Mouse (Mus musculus): Measurements from ENCODE around the gene Spint2. TPM values are rescaled to one million over a fixed set of nuclear protein-coding genes. Genes with fewer than 3 reads are reported as not detected.

Gene Spint2
- polyA plus RNA-seq, 1 experiment from 2014 or later, result 18.3 TPM

GRCm38 (mm10) chr7:29305263-29305988, 23.7 kb upstream of the Spint2 start:
- Histone ChIP-seq H3K9me3 (ENCODE audit: control insufficient read depth, low read length) (no peaks in the 10 kb centered on the region), H3K9ac (ENCODE audit: low read length) (peak overlapping the region; percentile 75), H3K4me1 (ENCODE audit: control insufficient read depth, insufficient read depth, low read length) (peaks cover 51% of the 10 kb centered on the region), H3K27me3 (ENCODE audit: control insufficient read depth, insufficient read depth, low read length) (peaks cover 3% of the 10 kb centered on the region), H3K27ac (ENCODE audit: low read depth, low read length) (peak overlapping the region; percentile 72), H3K36me3 (ENCODE audit: control insufficient read depth, insufficient read depth, low read length) (no peaks in the 10 kb centered on the region), H3K4me2 (peak overlapping the region; percentile 73), H3K4me3 (ENCODE audit: low read depth, low read length) (peak overlapping the region; percentile 61)
- WGBS, result 7% methylated on average over 9 of the region's 9 CpGs
- no peak; the same call in 1 of the 2 replicates for ATAC-seq (ENCODE audit: low FRiP score)
- peak; percentile 91 for DNase-seq (ENCODE audit: low spot score, missing footprints)

DNA sequence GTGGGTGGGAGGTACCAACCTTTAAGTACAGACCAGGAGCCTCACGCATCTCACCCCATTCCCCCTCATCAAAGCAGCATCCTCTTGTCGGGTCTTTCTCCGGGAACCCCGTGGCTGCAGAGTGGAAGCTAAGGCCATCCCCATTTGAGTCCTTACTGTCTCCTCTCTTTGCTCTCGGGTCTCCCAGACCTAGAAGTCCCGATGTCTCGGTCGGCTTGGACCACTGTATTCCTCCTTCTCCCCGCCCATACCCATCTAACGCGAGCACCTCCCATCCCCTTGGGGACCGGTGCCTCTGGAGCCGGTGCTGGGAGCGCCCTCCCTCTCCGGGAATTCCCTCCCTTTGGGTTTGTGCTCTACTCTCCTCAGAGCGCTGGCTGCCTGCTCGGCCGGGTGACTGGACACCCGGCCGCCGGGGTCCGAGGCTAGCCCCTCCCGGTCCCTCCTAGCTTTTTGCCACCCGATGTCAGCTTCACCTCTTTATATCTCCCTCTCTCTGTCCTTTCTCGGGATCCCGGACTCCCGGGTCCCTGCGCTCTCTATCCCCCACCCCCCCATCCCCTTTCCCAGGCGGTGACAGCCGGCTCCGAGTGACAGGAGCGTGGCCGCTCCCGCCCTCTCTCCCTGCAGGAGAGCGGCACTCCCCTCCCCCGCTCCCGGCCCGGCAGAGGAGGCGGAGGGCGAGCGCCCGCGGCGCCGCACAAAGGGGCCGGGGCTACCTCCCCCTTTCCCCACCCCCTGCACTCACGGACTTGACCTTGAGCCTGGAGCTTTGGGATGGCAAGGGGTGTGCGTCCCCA, 23.0 kb upstream of the Spint2 start:
- WGBS, result under 1% methylated on average over 46 of the region's 48 CpGs
- ATAC-seq (ENCODE audit: low FRiP score), result peak; percentile 41
- H3K4me1 ChIP-seq (ENCODE audit: control insufficient read depth, insufficient read depth, low read length), result peaks cover 47% of the 10 kb centered on the region

GRCm38 (mm10) chr7:29303738-29304462, 22.2 kb upstream of the Spint2 start, which contains the start of gene Dpf1:
Dpf1 (plus strand) TSS chr7:29303951.
- DNase-seq (ENCODE audit: low spot score, missing footprints), result peak; percentile 98
- peak within 1 kb of the TSS; percentile 73 for H3K4me2 ChIP-seq
- H3K9ac ChIP-seq (ENCODE audit: low read length), result peak within 1 kb of the TSS; percentile 75
- peak within 1 kb of the TSS; percentile 72 for H3K27ac ChIP-seq (ENCODE audit: low read depth, low read length)
- no peaks in the 10 kb centered on the region for H3K27me3 ChIP-seq (ENCODE audit: control insufficient read depth, insufficient read depth, low read length)
- peak; percentile 81 for ATAC-seq (ENCODE audit: low FRiP score)
- no peaks in the 10 kb centered on the region for H3K36me3 ChIP-seq (ENCODE audit: control insufficient read depth, insufficient read depth, low read length)
- H3K4me1 ChIP-seq (ENCODE audit: control insufficient read depth, insufficient read depth, low read length), result peaks cover 40% of the 10 kb centered on the region
- H3K9me3 ChIP-seq (ENCODE audit: control insufficient read depth, low read length), result no peaks in the 10 kb centered on the region
- WGBS, result under 1% methylated on average over 67 of the region's 67 CpGs
- H3K4me3 ChIP-seq (ENCODE audit: low read depth, low read length), result peak within 1 kb of the TSS; percentile 61

More for the DNA sequence above, 23.0 kb upstream of the Spint2 start:
- peak; percentile 96 for DNase-seq (ENCODE audit: low spot score, missing footprints)
- no peaks in the 10 kb centered on the region for H3K9me3 ChIP-seq (ENCODE audit: control insufficient read depth, low read length)
- H3K9ac ChIP-seq (ENCODE audit: low read length), result peak overlapping the region; percentile 75
- peak overlapping the region; percentile 61 for H3K4me3 ChIP-seq (ENCODE audit: low read depth, low read length)
- H3K27me3 ChIP-seq (ENCODE audit: control insufficient read depth, insufficient read depth, low read length), result peaks cover 2% of the 10 kb centered on the region
- H3K4me2 ChIP-seq, result peak overlapping the region; percentile 73
- peak overlapping the region; percentile 72 for H3K27ac ChIP-seq (ENCODE audit: low read depth, low read length)
- H3K36me3 ChIP-seq (ENCODE audit: control insufficient read depth, insufficient read depth, low read length), result no peaks in the 10 kb centered on the region

DNA sequence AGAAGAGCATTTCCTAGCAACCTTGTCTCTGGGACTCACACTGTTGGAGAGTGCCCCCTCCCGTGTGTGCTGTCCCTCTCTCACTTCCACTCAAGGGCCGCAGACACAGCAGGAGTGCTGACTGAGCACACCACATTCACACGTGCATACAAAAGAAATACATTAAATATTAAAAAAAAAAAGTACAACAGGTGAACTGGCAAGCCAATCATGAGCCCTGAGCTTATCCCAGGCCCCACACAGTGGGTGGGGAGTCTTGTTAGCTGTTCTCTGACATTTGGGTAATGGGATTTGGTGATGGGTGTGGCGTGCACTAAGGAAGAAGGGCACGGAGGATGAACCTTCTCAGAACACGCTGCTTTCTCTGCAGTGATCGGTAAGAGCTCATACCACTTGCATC, 20.9 kb upstream of the Spint2 start:
- no peak for DNase-seq (ENCODE audit: low spot score, missing footprints)
- no peaks in the 10 kb centered on the region for H3K27me3 ChIP-seq (ENCODE audit: control insufficient read depth, insufficient read depth, low read length)
- H3K36me3 ChIP-seq (ENCODE audit: control insufficient read depth, insufficient read depth, low read length), result no peaks in the 10 kb centered on the region
- 60% methylated on average over 7 of the region's 7 CpGs for WGBS
- H3K4me1 ChIP-seq (ENCODE audit: control insufficient read depth, insufficient read depth, low read length), result peaks cover 30% of the 10 kb centered on the region
- no peak overlapping the region for H3K4me3 ChIP-seq (ENCODE audit: low read depth, low read length)
- H3K9me3 ChIP-seq (ENCODE audit: control insufficient read depth, low read length), result no peaks in the 10 kb centered on the region
- no peak overlapping the region for H3K4me2 ChIP-seq
- no peak overlapping the region for H3K9ac ChIP-seq (ENCODE audit: low read length)
- no peak for ATAC-seq (ENCODE audit: low FRiP score)
- no peak overlapping the region for H3K27ac ChIP-seq (ENCODE audit: low read depth, low read length)

DNA sequence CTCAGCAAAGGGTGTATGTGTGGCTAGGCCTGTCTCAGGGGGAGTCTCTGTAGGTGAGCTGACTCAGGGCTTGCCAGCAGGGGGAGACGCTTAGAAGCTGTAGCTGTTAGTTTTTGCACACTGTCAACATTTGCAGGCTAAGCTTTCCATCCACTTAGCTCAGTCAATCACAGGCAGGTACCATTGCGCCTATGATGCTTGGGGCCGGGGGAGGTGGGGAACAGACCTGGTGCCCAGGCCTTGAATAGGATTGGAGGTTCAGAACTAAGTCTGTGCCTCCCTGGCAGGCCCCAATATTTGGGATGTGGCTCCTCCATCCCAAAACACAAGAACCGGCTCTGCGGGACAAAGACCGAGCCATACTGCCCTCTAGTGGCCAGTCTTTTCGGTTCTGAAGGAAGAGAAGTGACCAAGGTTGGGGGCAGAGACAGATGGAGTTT, 19.4 kb upstream of the Spint2 start:
- H3K4me1 ChIP-seq (ENCODE audit: control insufficient read depth, insufficient read depth, low read length), result peaks cover 18% of the 10 kb centered on the region
- 0 out of 2 replicates have a peak overlapping the region, but pooled peaks have one; percentile 24 for H3K9ac ChIP-seq (ENCODE audit: low read length)
- no peaks in the 10 kb centered on the region for H3K36me3 ChIP-seq (ENCODE audit: control insufficient read depth, insufficient read depth, low read length)
- H3K27me3 ChIP-seq (ENCODE audit: control insufficient read depth, insufficient read depth, low read length), result no peaks in the 10 kb centered on the region
- no peaks in the 10 kb centered on the region for H3K9me3 ChIP-seq (ENCODE audit: control insufficient read depth, low read length)
- ATAC-seq (ENCODE audit: low FRiP score) (no peak), DNase-seq (ENCODE audit: low spot score, missing footprints) (peak; percentile 98)
- H3K4me3 ChIP-seq (ENCODE audit: low read depth, low read length), result no peak overlapping the region
- H3K4me2 ChIP-seq, result no peak overlapping the region
- H3K27ac ChIP-seq (ENCODE audit: low read depth, low read length), result no peak overlapping the region
- under 1% methylated on average over 7 of the region's 7 CpGs for WGBS

DNA sequence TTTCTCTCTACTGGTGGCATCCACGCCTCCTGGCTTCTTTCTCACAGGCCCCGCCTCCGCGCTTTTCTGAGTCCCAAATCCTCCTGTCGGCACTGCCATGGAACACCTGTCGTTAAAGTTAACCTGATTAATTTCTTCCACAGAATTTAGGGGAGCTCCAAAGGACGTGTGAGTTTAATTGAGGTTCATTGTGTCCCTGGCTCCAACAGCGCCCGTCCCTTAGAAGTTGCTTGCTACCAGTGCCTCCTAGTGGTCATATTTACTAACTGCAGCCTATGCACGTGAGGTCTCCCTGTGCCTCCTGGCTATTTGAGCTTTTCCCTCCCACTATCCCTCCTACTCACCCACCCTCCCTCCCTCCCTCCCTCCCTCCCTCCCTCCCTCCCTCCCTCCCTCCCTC, 15.3 kb upstream of the Spint2 start:
- H3K9ac ChIP-seq (ENCODE audit: low read length), result no peak overlapping the region
- DNase-seq (ENCODE audit: low spot score, missing footprints) (peak; percentile 94), ATAC-seq (ENCODE audit: low FRiP score) (no peak)
- H3K27ac ChIP-seq (ENCODE audit: low read depth, low read length), result no peak overlapping the region
- peaks cover 15% of the 10 kb centered on the region for H3K4me1 ChIP-seq (ENCODE audit: control insufficient read depth, insufficient read depth, low read length)
- H3K4me2 ChIP-seq, result no peak overlapping the region
- no peaks in the 10 kb centered on the region for H3K27me3 ChIP-seq (ENCODE audit: control insufficient read depth, insufficient read depth, low read length)
- H3K4me3 ChIP-seq (ENCODE audit: low read depth, low read length), result no peak overlapping the region
- H3K36me3 ChIP-seq (ENCODE audit: control insufficient read depth, insufficient read depth, low read length), result no peaks in the 10 kb centered on the region
- no peaks in the 10 kb centered on the region for H3K9me3 ChIP-seq (ENCODE audit: control insufficient read depth, low read length)
- 13% methylated on average over 10 of the region's 10 CpGs for WGBS

GRCm38 (mm10) chr7:29295861-29296647, 14.3 kb upstream of the Spint2 start:
- no peak overlapping the region for H3K27ac ChIP-seq (ENCODE audit: low read depth, low read length)
- H3K27me3 ChIP-seq (ENCODE audit: control insufficient read depth, insufficient read depth, low read length), result no peaks in the 10 kb centered on the region
- WGBS, result 86% methylated on average over 24 of the region's 24 CpGs
- no peak overlapping the region for H3K4me3 ChIP-seq (ENCODE audit: low read depth, low read length)
- H3K9me3 ChIP-seq (ENCODE audit: control insufficient read depth, low read length), result no peaks in the 10 kb centered on the region
- ATAC-seq (ENCODE audit: low FRiP score) (no peak), DNase-seq (ENCODE audit: low spot score, missing footprints) (no peak)
- H3K4me1 ChIP-seq (ENCODE audit: control insufficient read depth, insufficient read depth, low read length), result peaks cover 22% of the 10 kb centered on the region
- H3K4me2 ChIP-seq, result no peak overlapping the region
- H3K9ac ChIP-seq (ENCODE audit: low read length), result no peak overlapping the region
- H3K36me3 ChIP-seq (ENCODE audit: control insufficient read depth, insufficient read depth, low read length), result no peaks in the 10 kb centered on the region

DNA sequence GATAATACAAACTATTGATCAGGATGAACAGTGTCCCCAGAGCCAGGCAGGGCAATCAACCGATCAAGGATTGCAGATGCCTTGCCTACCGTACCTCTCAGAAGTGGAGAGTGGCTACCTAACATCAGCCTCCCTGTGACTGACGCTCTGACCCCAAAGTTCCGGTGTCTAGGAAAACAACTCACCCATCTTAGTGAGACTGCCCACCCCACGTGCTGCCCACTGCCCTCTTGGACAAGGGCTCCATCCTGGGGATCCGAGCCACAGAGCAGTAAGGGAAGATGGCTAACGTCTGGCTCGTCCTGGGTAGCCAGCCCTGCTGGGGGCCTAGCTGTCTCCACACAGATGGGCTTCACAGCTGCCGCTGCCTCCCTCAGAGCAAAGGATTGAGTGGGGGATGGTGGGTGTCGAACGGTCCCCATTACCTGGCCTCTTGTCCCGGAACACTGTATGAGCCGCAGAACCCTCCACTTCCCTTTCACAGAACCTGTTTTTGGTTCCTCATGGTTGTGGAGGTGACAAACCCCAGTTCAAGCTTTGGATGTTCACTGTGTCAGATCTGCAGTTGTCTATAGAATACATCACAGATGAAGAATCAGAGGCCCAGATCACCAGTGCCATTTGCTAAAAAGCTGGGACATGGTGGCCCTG, 12.5 kb upstream of the Spint2 start:
- ATAC-seq (ENCODE audit: low FRiP score) (no peak), DNase-seq (ENCODE audit: low spot score, missing footprints) (no peak)
- Histone ChIP-seq H3K9me3 (ENCODE audit: control insufficient read depth, low read length) (no peaks in the 10 kb centered on the region), H3K4me2 (no peak overlapping the region), H3K27ac (ENCODE audit: low read depth, low read length) (no peak overlapping the region), H3K27me3 (ENCODE audit: control insufficient read depth, insufficient read depth, low read length) (no peaks in the 10 kb centered on the region; the same call in 1 of the 2 replicates), H3K9ac (ENCODE audit: low read length) (no peak overlapping the region), H3K36me3 (ENCODE audit: control insufficient read depth, insufficient read depth, low read length) (no peaks in the 10 kb centered on the region), H3K4me3 (ENCODE audit: low read depth, low read length) (no peak overlapping the region), H3K4me1 (ENCODE audit: control insufficient read depth, insufficient read depth, low read length) (peaks cover 29% of the 10 kb centered on the region)
- WGBS, result 76% methylated on average over 13 of the region's 13 CpGs

Data from midbrain, embryonic 11.5 days (tissue).